Mouse (Mus musculus) natural killer cell, adult 2 months (primary cell): ENCODE data around the gene Fkbp4.

ENCODE experiments used
- DNase-seq, 2 experiments: peaks; one replicate each; pipeline ENCODE4 v3.0.0; 2022; ENCODE audit warnings: low spot score in 2 of 2

The Fkbp4 gene

DNA sequence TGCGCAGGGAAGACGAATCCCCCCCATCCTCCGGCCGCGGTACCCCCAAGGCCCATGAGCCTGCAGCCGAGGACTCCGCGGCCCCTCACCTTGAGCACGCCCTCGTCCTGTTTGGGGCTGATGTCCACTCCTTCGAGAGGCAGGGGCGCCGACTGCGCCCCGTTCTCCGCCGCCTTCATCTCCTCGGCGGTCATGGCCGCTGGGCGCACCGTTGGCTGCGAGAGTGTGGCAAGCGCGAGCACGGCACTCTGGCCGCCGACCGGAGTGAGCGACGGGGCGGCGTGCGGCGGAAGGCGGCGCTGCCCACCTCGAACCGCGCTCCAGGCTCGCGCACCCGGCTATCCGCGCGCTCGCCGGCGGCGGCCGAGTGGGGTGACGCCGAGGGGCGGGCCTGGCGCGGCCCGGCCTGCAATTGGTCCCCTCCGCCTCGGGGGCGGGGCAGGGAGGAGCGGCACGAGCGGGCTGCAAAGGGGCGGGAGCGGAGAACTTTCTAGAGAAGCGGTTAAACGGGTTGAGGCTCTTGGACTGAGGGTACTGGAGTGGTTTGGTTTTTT is at the start of gene Fkbp4:
Gene Fkbp4, minus strand, starts transcription at position 361 of the 554 bp plus-strand sequence.
- DNase-seq: peak; percentile 83 to 89

DNA sequence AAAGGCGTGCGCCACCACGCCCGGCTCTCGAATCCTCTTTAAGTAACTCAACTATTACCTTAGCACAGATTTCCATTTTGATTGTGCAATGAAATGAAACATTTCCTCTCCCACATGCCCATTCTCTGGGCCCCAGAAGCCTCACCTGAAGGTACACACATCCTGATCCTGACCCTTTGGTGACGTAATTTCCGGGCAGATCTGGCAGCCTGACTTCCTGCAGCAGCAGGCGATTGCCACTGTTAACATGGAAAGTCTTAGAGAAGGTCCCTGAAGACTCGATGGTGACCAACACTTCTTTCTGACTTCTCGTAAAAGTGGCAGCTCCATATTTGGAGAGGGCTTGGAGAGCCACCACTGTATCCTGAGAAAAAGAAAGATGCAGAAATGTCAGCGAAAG is 49.3 kb upstream of the Fkbp4 start:
- no peak for DNase-seq

DNA sequence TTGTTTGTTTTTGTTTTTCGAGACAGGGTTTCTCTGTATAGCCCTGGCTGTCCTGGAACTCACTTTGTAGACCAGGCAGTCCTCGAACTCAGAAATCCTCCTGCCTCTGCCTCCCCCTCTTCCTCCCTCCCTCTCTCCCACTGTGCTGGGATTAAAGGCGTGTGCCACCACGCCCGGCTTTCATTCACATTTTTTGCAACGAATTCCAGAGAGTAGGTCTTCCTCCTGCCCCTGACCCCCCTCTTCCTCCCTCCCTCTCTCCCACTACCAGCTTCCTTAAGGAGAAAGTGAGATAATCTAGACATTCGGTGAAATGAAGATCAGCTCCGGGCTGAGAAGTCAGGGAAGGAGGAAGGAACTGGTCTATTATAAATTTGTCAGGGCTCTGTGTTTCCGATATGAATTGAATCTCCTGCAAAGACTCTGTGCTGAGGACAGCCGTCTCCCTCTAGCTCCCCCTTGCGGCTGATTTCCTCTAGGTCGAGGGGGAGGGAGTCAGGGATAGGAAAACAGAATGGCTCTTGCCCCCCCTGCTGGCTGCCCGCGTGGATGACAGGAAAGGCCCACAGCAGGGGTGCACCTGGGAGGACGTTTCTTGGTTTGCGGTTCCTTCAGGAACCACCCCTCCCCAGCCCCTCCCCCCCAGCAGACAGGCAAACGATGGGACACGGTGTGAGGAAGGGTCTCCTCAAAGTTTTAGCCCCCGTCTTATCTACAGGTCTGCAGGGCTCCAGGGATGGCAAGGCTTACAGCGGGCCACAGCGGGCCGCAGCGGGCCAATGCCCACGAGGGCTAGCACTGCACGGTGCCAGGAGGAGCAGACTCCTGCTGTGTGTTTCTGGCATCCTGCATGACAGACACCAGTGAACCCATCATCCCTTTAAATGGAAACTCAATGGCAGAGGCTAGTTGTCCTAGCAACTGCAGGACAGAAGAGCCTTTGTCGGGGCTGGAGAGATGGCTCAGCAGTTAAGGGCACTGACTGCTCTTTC is 41.3 kb upstream of the Fkbp4 start:
- DNase-seq: peak; percentile 94 to 95

DNA sequence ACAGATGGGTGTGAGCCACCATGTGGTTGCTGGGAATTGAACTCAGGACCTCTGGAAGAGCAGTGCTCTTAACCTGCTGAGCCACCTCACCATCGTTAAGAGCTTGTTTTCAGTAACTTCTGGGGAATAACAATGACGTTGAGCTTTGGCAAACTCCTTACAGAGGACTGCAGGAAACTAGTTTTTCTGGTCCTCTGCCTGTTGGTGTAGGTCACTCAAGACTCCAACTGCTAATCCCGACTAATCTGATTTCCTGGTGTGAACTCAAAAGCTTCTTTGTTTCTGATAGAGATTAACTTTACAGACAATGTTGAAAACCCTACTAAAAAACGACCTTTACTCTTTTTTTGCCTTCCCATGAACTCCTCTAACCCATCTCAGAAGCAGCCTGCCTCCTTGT is 39.0 kb upstream of the Fkbp4 start:
- no peak for DNase-seq

DNA sequence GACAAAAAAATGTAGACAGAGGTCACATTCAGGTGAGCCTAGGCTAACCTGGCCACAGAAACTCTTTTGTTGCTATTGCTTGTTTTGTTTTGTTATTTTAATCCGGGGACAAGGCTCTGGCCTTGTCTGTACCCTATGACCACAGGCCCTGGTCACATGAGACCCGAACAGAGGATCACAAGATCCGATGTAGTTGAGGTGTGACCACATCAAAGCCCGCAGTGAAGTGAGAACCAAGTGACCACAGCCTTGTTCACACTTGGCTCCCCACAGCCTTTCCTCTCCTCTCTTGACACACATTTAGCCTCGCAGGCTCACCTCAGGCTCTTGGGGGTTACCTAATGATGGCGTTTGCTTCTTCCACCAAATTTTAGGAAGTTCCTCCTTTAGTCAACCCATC is 35.6 kb upstream of the Fkbp4 start:
- peak; percentile 81 to 93 for DNase-seq

DNA sequence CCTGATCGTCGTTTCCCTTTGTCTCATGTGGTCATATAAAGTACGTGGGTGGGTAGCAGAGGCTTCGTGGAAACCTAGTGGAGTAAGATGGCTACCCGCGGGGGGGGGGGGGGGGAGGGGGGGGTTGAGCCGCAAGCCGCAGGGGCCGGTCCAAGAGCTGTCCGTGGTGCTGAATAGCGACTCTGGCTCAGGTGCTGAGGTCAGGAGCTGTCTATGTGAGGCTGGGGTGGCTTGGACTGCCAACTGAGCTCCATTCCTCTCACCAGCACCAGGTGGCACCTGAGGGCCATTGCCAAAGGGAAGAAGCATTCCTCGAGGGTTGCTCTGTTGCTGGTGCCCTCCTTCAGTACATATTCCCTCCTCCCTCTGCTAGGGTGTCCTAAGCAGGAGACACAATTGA is 31.0 kb upstream of the Fkbp4 start:
- peak; percentile 30 to 33 for DNase-seq

DNA sequence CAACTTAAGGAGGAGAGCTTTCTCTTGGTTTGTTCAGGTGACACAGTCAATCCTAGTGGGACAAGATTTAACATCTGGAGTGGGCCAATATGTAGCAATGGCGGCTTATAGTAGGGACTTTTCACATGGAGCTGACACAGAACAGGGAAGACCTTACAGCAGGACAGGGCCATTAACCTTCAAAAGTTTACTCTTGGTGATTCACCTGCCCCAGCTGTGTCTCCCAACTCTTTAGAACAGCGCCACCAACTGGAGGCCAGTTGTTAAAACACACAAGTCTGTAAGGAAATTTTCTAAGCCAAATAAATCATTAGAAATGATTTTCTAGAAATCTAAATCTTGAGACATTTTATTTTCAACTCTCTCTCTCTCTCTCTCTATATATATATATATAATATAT is 28.8 kb upstream of the Fkbp4 start:
- DNase-seq: peak in 1 of 2 experiments; percentile 18

DNA sequence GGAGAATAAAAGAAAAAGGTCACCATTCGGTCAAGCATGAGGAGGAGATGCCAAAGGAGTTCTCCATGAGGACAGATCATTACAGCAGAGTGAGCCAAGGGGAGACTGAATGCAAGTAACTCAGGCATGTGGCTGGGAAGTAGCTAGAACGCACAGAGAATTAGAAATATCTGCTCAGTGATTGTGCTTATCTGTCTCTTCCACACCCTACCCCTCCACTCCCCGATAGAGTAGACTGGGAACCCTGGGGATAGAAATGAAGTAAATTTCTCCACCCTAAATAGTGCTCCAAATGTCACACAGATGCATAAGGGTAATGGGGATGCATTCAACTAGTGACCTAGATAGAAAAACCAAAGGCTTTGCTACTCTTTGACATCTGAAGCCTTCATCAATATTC is 28.1 kb upstream of the Fkbp4 start:
- no peak for DNase-seq

DNA sequence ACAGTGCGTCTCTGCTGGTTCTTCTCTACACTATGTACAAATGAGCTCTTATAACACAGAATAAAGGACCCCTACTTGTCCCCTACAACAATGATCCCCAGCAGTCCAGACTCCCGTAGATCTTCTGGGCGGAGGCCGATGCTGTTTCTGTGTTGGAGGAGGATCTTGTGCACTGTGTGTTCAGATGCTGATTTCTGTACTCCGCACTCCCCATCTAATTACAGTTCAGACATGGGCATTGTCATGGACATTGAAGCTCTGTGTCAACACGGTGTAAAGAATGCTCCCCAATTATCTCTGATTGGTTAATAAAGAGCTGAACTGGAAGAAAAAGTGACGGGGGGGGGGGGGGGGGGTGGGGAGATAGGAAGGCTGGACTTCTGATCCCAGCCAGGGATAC is 27.6 kb upstream of the Fkbp4 start:
- DNase-seq: no peak

DNA sequence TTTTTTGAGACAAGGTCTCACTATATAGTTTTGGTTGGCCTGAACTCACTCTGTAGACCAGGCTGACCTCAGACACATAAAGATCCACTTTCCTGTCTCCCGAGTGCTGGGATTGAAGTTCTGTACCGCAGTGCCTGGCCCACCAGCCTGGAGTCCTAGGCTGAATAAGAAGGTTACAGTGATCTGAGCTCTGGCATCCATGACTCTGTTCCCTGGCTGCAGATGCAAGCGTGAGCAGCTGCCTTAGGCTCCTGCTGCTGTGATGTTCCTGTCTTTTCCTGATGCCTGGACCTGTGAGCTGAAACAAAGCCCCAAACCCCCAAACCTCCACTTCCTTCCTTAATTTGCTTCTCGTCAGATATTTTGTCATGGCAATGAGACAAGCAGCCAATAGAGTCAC is 26.5 kb upstream of the Fkbp4 start:
- no peak for DNase-seq

DNA sequence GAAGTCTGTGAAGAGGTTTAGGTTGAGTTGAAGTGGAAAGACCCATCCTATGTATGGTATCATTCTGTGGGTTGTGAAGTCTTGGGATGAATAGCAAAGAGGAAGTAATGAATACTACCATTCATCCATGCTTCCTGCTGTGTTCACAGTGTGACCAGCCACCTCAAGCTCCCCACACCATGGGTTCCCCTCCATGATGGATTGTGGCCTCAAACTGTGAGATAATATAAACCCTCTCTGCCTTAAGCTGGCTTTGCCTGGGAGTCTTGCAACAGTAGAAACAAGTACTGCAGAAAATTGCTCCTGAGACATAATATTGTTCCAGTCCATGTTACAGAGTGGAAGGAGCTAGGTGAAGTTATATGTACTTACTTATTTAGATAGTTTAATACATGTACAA is 23.1 kb upstream of the Fkbp4 start:
- DNase-seq: no peak

DNA sequence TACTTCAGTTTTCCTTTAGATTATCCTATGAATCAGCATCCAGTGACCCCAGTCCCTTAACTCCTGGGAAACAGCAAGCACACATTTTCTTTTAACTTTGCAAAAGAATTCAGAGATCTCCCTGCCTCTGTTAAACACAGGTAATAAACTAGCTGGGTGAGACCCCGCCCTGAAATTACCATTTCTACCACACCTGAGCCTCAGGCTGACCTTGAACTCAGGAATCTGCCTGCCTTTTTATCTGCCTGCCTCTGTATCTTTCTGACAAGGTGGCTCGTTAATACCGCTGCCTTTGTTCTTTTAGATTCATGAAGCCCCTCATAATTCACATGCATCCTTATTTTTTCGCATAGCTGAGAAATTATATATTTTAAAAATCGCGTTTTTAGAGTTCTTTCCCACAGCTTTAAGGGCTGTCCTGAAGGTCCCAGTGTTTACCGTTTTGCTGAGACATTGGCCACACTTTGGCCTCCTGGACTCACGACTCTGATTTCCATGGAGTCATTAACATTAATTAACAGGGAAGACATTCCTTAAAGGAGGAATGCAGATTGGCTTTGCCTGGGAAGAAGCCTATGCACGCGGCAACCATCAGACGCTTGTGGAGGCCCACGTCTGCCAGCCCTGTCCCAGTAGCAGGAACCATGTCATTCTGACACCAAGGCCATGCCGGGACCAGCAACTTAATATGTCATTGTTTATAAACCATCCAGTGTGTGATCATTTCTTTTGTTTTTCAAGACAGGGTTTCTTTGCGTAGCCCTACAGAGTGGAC is 22.4 kb upstream of the Fkbp4 start:
- DNase-seq: no peak

DNA sequence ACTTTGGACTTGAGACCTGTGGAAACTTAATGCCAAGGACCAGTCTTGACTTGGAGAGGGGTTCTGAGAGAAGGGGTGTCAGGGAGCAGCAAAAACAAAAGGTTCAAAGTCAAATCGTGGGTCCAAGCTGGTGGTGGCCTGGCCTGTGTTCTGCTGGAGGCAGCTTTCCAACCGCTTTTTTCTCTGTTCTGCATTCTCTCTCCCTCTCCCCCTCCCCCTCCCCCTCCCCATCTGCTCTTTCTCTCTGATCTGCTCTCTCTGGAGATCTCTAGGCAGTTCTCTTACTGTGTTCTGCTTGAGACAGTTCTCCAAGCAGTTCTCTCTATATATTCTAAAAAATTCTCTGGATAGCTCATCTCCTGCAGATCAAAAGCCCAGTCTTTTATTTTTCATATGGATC is 21.8 kb upstream of the Fkbp4 start:
- no peak for DNase-seq

DNA sequence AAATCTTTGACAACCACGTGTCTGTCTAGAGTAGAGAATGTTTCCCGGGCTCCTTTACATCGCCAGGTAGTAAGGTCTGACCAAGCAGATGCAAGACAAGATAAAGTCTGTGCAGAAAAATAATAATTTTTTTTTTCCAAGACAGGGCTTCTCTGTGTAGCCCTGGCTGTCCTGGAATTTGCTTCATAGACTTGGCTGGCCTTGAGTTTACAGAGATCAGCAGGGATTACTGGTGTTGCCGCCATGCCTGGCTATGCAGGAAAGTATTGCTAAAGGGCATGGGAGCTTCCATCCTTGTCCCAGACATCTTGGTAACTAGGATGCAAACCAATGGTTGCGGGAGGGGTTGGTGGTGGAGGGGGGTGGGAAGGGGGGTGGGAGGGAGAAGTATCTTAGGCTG is 18.7 kb upstream of the Fkbp4 start:
- DNase-seq: no peak

DNA sequence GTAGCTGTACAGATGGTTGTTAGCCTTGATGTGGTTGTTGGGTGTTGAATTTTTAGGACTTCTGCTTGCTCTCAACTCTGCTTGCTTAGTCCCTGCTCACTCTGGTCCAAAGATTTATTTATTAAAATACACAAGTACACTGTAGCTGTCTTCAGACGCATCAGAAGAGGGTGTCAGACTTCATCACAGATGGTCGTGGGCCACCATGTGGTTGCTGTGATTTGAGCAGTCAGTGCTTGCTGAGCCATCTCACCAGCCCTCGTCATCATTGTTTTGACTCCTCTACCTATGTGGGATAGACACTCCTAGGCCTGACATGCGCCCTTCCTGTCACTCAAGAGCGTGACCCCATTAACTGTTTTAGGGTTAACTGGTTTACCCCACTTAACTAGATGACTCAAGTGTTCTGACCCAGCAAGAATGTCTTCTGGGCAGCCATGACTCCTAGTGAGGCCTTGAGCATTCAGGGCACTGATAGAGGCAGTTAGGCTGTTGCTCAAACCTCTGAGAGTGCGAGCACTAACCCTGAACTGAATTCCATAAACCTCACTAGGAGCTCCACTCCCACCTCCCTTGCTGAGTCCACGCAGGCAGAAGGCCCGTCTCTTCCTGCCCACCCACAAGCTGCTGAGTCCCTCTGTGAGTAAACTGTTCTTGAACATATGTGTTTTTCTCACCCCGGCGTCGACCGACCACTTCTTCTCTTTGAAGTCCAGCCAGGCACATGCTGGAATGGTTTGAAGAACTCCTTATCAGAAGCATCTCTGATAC is 17.5 kb upstream of the Fkbp4 start:
- DNase-seq: no peak

DNA sequence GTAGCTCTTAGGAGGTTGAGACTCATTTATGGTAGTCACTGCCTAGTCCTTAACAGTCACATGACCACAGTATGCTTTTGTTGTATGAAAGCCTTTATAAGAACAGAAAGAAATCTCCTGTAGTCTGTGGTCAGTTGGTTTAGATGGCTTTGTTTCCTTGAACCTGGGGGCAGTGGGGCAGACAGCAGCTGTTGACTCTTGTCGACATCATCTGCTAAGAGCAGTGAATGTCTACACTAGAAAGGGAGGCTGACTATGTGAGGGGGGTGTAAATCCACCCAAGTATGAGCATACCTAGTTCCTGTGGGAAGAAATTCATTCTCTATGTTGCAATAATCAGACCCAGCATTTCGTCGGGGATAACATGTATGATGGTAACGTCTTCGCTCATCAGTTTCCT is 8.6 kb upstream of the Fkbp4 start:
- no peak for DNase-seq

DNA sequence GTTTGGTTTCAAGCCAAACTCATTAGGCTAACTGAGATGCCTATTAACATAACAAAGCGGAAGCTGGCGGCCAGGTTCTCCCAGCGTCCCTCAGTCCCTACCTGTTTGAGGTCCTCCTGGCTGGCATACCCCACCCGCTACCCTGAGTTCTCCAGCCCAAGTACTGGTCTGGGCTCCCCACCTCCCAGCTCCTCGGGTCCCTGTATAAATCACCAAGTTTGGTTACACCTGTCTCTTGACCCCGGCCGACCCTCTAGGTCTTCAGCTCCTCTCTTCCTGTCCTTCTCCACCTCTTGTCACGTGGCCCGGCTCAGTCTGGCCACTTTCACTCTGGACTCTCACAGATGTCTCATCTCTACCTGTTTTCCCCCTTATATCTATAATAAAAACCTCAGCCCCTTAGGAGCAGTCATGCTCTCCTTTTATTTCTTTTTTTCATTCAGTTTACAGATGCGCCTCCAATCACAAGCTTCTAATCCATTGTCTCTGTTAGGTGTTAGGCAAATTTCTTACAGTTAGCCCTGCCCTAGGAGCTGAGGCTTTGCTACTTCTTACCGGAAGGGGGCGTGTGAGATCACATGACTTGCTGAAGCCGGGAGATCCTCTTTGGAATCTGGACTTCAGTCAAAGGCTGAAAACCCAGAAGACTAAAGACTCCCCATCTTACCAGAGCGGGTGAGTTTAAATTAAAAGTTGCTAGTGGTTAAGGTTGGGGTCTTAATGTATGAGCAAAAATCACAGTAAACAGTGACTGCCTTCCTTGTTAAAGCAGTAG is 7.5 kb upstream of the Fkbp4 start:
- DNase-seq: peak; percentile 21 to 44

DNA sequence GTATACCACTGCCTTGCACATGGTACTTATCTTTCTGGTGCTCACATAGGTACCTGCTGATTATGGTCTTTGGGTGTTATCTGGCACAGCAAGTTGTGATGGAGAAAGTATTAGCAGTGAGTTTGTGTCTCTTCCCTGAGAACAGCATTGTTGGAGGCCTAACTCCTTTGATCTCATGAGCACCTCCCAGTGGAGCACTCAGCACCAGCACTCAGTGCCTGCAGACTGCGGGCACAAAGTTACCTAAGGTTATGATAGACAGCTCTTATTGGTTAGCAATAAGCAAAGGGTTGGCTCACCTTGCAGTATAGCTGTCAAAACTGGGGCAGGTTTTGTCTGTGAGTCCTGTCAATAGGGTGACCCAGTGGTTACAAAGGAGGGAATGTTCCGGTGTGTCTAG is 1.8 kb upstream of the Fkbp4 start:
- no peak for DNase-seq

DNA sequence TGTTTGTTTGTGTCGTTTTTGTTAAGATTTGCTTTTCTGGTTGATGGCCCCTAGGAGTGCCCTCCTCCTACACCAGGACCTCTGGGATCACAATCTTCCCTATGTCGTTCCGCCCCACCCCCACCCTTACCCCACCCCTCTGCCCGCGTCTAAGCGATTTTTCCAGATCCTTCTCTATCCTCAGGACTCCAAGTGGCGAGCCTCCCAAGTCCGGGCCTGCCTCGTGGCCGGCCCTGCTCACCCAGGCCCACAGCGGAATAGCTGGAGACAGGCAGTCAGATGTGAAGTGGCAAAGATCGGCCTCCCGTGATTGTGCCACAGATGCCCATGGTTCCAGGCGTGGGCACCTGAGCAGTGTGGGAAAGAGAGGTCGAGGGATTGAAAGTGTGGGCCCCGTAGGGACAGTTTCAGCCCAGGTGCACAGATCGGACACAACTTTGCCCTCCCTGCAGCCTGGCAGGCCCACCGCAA is 429 bp upstream of the Fkbp4 start:
- no peak for DNase-seq

DNA sequence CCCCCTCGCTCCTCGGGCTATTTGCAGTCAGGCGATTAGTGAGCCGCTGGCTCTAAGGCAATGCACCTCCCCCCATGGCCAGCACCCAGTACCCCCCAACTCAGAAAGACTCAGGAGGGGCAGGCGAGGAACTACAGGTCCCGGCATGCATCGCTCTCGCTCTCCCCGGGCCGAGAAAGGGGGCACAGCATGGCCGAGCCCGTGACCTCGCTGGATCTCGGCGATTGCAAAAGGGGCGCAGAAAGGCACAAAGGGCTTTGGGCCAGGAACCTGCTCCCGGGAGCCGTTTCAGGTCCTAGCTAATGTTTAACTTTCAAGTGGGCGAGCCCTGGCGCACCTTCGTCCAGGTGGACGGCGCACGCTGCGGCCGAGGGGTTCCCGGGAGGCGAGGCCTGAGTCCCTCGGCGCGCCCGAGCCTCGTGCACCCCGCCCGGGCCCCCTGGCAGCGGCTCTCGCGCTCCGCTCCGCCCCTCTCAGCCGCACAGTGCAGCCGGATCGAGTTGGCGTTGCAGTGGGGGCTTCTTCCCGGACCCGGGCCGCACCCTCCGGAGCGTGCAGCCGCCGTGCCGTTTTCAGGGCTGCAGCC is 653 bp downstream of the Fkbp4 start:
- DNase-seq: peak; percentile 12 to 28
